Mouse (Mus musculus) A20 (cell line): ENCODE measurements at regions not wholly inside any gene's neighbourhood (a gene's known extent, or its start where the extent isn't known, plus 50 kb on each side); places are given as distances from the start of the nearest gene placed in this dataset.

Experiments
- DNase-seq: peaks from one replicate; pipeline ENCODE4 v3.0.0-alpha.2; 2011; ENCODE audit warnings: low read depth, low spot score

GRCm38 (mm10) chr5:55276265-55276837, 1278.1 kb downstream of the Stim2 start:
- peak; percentile 93 for DNase-seq

- peak; percentile 63 for DNase-seq
Measured at GRCm38 (mm10) chr5:55293301-55293700, 1295.0 kb downstream of the Stim2 start.

- DNase-seq = peak; percentile 41
Measured at GRCm38 (mm10) chr5:55293978-55294377, 1295.7 kb downstream of the Stim2 start.

- DNase-seq = no peak
Measured at GRCm38 (mm10) chr5:55294781-55295180, 1296.5 kb downstream of the Stim2 start.

- DNase-seq = no peak
Measured at GRCm38 (mm10) chr5:55301538-55301937, 1303.2 kb downstream of the Stim2 start.

- no peak for DNase-seq
Measured at GRCm38 (mm10) chr5:55345968-55346367, 1347.7 kb downstream of the Stim2 start.

GRCm38 (mm10) chr5:55355483-55355882, 1357.2 kb downstream of the Stim2 start:
- no peak for DNase-seq

GRCm38 (mm10) chr5:55374295-55374694, 1376.0 kb downstream of the Stim2 start:
- no peak for DNase-seq

- DNase-seq = no peak
Measured at GRCm38 (mm10) chr5:55390846-55391245, 1392.5 kb downstream of the Stim2 start.

GRCm38 (mm10) chr5:55395986-55396385, 1397.7 kb downstream of the Stim2 start:
- DNase-seq = no peak

- no peak for DNase-seq
Measured at GRCm38 (mm10) chr5:55416146-55416545, 1417.8 kb downstream of the Stim2 start.

GRCm38 (mm10) chr5:55439158-55439557, 1440.9 kb downstream of the Stim2 start:
- DNase-seq = no peak

GRCm38 (mm10) chr5:55449064-55449463, 1450.8 kb downstream of the Stim2 start:
- no peak for DNase-seq
